Mouse (Mus musculus) subcutaneous adipose tissue, adult 2 months (tissue): ENCODE measurements around the gene Selp. TPM values are rescaled to one million over a fixed set of nuclear protein-coding genes. Genes with fewer than 3 reads are reported as not detected.

Source experiments
- polyA plus RNA-seq: library from polyadenylated mRNA; depleted of rRNA; stranded (reverse); fragments of >200 nt; gene quantifications from 2 replicates; pipeline ENCODE4 v1.2.3, GENCODE M21; 2012; ENCODE audit warnings: low replicate concordance; rRNA removed

The Selp gene
- 7.4 and 10.4 TPM in 2 replicates for polyA plus RNA-seq

DNA sequence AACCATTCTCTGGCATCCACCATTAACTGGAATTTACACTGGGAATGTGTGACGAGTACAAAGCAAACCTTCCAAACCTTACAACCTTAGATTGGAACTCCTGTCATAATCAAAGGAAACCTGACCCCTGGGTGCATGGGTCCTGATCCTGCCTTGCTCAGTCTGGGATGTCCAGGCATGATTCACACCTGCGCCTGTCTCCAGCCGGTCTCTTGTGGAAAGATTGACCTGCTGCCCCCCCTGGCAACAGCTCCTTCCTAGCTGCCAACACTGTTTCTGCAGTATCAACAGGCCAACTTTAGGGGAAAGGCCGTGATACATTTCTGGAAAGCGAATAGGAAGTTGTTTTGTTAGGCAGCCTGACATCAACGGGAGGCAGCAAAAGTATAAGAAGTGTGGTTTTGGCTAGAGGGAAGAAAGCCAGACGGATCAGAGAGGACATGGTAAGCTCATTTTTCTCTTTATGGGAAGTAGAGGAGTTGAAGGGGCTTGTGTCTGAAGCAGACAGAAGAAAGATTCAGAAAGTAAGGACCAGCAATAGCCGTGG, at the start of gene Selp:
Selp (plus strand) TSS at position 318 of the 547 bp plus-strand sequence.

DNA sequence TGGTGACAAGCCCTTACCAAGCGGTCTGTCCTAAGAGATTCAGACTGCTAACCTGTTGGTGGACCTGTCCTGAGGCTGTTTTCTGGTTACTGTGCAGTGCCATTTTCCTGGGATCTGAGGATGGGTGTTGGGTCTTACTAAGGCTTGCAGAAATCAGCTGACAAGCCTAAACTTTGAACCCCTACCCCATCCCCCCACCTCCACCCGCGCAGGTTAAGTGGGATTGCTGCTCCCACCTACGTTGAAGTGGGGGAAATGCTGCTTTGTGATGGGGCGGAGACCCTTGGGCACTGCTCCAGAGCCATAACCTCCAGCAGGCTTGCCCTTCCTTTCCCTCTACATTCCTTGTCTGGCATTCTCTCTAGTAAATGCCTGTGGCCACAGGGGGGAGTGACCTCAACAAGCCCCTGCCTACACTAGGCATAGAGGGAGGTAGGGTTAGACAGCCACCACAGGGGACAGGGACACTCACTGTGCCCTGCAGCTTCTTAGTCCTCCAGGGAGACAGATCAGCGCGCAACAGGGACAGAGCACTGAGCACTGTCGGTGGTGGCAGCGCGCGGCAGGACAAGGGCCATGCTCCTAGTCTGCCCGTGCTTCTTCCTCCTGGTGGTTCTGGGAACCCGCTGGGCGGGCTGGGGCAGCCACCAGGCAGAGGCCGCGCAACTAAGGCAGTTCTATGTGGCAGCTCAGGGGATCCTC, 36.5 kb downstream of the Selp start, which contains the start of gene F5:
F5 (plus strand) TSS at position 452 of the 702 bp plus-strand sequence.

Other genes starting within 250 kb of the Selp start
- 7.9 and 10.8 TPM in 2 replicates for gene Scyl3, start 186.2 kb upstream of the Selp start, polyA plus RNA-seq
- gene BC055324, start 120.5 kb upstream of the Selp start, polyA plus RNA-seq, result 0.34 and 2.6 TPM in 2 replicates
- 0.63 and 1.0 TPM in 2 replicates for gene Mettl18, start 120.4 kb upstream of the Selp start, polyA plus RNA-seq
- gene Sele, start 67.0 kb upstream of the Selp start, polyA plus RNA-seq, result 0.04 and 0.67 TPM in 2 replicates
- gene Sell, start 53.3 kb upstream of the Selp start, polyA plus RNA-seq, result 1.0 and 2.1 TPM in 2 replicates
- 0.43 and 3.7 TPM in 2 replicates for gene F5, start 36.6 kb downstream of the Selp start, polyA plus RNA-seq
- gene Slc19a2, start 133.8 kb downstream of the Selp start, polyA plus RNA-seq, result 6.0 and 11.5 TPM in 2 replicates
- 1.7 and 3.2 TPM in 2 replicates for gene Ccdc181, start 160.3 kb downstream of the Selp start, polyA plus RNA-seq
- gene Nme7, start 188.9 kb downstream of the Selp start, polyA plus RNA-seq, result 7.0 and 10.2 TPM in 2 replicates
- 6.2 and 7.1 TPM in 2 replicates for gene Blzf1, start 192.2 kb downstream of the Selp start, polyA plus RNA-seq